Mouse (Mus musculus): Measurements from ENCODE around the gene Cdkn1c.

The Cdkn1c gene

GRCm38 (mm10) chr7:143460874-143461273 is at the start of gene Cdkn1c:
Cdkn1c (minus strand) TSS chr7:143461050.
- peak; percentile 73 to 76 for DNase-seq (ENCODE audit: low spot score in 2 of 2)

GRCm38 (mm10) chr7:143509566-143509965 is 48.7 kb upstream of the Cdkn1c start:
- DNase-seq (ENCODE audit: low spot score in 2 of 2): no peak

DNA sequence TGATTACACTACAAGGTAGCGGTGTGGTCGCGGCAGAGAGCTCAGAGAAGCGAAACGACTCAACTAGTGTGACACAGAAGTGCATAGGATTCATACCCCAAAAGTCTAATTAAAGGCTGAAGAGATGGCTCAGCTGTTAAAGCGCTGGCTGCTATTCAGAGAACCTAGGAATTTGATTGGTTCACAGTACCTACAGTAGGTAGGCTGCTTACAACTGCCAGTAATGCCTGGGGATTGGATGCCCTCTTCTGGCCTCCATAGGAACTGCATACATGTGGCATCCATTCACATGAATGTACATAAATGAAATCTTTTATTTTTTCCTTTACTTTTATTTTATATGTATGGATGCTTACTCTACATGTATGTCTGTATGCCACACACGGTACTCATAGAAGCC is 45.8 kb upstream of the Cdkn1c start:
- DNase-seq (ENCODE audit: low spot score in 2 of 2): peak in 1 of 2 experiments; percentile 20

GRCm38 (mm10) chr7:143506271-143506670 is 45.4 kb upstream of the Cdkn1c start:
- no peak for DNase-seq (ENCODE audit: low spot score in 2 of 2)

DNA sequence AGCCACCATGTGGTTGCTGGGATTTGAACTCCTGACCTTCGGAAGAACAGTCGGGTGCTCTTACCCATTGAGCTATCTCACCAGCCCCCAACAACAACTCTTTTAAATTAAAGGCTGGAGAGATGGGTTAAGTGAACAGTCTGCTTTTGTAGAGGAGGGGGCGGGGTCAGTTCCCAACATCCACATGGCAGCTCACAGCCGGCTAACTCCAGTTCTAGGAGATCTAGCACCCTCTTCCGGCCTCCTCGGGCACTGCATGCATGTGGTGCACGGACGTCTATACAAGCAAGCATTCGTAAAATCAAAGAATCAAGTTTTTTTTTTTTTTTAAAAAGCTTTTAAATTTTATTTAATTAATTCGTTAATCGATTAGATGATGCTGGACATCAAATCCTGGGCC is 45.0 kb upstream of the Cdkn1c start:
- DNase-seq (ENCODE audit: low spot score in 2 of 2): peak; percentile 54 to 56

DNA sequence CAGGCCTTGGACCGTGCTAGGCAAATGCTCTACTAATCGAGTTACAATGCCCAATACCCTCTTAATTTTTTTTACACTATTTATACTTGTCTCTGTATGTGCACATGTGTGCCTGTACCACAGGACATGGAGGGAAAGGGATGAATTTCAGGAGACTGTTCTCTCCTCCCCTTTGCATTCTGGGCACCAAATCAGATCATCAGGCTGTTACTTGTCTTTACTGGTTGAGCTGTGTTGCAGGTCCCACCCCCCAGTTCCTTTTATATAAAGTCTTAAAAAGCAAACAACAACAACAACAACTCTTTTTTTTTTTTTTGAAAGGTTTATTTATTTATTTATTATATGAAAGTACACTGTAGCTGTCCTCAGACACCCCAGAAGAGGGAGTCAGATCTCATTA is 44.6 kb upstream of the Cdkn1c start:
- DNase-seq (ENCODE audit: low spot score in 2 of 2): no peak

DNA sequence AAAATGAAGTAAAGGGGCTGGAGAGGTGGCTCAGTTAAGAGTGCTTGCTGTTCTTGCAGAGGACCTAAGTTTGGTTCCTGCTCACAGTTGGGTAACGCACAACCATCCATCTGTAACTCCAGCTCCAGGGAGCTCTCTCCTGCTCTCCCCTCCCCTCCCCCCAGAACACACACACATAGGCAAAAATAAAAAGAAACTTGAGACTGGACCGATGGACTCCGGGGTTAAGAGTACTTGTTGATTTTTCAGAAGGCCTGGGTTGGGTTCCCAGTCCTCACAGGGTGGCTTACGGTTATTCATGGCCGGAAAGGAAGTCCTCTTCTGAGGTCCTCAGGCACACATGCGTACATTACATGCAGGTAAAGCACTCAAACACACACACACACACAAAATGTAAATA is 43.1 kb upstream of the Cdkn1c start:
- DNase-seq (ENCODE audit: low spot score in 2 of 2): no peak

DNA sequence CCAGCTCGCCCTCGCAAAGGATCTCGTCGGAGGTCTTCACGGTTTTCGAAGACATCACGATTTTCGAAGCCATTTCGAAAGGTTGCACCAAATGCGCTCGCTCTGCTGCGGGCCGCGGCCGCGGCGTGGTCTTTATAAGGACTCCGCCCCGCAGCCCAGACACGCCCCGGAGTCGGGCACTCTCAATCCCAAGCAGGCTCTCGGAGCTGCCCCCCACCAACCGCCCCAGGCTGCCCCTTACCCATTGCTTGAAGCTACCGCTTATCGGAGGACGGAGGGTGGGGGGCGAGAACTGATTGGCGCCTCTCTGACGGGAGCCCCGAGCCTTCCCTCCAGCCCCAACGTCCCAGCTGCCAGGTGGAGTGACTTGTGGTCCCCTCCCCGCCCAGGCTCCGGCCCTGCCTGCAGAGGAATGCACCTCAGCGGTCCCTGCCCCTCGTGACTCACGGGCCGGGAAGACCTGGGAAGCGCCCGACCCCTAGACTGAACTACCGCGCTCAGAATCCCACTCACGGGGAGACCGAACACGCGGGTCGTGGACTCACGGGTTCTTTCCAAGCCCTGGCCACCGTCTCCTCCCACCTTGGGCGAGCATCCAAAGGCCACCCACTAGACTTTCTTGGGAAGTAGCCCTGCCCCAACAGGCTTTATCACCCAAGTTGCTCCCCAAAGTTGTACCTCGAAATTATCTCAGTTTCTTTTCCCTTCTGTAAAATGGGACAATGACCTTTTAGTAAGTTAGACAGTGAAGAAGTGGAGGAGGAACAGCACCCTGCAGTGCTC is 41.8 kb upstream of the Cdkn1c start, which contains the start of gene Phlda2:
Gene Phlda2, minus strand, starts transcription at position 733 of the 783 bp plus-strand sequence.
- DNase-seq (ENCODE audit: low spot score in 2 of 2): no peak

DNA sequence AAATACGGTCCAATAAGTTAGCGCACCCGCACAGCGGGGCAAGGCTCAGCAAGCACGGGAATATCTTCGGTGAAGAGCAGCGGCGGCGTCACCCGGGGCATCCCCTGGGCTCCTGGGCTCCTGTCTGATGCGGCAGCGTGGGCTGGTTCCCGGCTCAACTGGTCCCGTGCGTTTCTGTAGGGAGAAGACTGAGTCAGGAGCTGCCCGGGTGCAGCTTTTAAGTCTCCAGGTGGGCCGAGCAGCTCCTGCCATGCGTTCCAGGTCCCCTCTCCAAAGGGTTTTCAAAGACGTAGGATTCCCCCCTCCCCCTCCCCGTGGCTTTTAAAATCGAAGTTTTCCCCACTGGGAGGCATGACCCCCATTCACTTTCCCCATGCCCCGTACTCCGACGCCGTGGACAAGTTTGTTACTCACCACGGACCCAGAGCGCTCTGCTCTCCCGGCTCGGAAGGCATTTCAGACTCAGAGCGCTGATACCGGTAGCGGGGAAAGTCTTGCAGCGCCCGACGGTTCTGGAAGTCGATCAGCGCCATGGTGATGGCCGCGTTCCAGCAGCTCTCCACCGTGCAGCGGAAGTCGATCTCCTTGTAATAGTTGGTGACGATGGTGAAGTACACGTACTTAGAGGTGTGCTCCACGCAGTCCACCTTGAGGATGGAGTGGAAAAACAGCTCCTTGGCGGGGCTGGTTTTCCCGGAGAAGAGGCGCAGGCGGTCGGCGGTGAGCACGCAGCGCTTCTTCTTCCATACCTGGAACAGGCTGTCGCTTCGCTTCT is 41.0 kb upstream of the Cdkn1c start:
- DNase-seq (ENCODE audit: low spot score in 2 of 2): no peak

GRCm38 (mm10) chr7:143500912-143501311 is 40.1 kb upstream of the Cdkn1c start:
- DNase-seq (ENCODE audit: low spot score in 2 of 2): no peak

GRCm38 (mm10) chr7:143498584-143498983 is 37.7 kb upstream of the Cdkn1c start:
- no peak for DNase-seq (ENCODE audit: low spot score in 2 of 2)

DNA sequence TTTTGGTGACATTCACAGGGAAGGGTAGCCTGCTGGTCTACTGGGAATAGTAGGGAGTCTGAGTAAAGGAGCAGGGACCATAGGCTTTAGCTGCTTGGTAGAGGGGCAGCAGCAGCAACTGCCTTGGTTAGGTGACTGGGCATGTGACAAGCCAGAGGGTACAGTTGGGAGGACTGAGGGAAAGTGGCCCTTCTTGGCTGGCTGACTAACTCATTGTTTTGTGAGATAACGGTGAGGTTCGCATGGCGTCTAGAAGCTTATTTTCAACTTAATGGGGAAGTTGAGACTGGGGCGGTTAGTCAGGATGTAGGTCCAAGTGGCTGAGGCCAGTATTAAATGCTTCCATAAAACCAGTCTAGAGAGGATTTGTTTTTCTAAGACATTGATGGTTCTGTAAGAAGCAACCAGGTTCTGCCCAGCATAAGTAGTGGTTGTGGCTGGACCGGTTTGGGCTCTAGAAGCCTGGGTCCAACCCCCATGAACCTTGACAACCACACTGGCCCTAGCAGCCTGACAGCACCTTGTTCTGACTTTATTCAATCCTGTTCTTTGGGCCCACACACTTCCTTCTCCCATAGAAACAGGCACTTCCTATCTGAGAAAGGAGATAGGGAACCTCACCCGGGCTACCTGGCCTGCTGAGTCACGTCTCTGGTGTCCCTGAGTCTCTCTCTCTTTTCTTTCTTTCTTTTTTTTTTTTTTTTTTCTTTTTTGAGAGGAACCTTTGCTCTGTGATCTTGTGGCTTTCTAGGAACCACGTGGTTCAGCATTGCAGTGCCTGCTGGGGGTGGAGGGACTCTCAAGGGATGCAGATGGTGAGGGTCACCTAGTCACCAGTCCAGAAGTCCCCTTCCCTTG is 34.5 kb upstream of the Cdkn1c start:
- no peak for DNase-seq (ENCODE audit: low spot score in 2 of 2)

DNA sequence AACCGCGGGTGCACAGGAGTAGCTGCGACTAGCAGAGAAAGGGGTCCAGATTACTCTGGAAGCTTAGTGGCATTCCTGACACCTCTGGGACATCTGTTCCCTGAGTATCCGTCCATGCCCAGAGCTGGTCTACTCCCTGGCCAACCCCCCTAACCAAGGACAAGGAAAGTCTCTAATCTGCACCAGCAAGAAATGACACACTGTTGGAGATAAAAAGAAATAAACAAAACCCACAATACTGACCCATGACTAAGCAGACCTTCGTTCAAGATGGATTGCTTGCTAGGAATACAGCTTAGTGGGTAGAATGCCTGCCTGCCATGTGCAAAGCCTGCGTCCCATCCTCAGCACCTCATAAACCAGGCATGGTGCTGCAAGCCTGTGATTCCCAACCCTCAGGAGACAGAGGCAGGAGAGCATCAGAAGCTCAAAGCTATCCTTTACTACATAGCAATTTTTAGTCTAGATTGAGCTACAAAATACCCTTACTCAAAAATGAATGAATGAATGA is 32.8 kb upstream of the Cdkn1c start:
- DNase-seq (ENCODE audit: low spot score in 2 of 2): no peak

DNA sequence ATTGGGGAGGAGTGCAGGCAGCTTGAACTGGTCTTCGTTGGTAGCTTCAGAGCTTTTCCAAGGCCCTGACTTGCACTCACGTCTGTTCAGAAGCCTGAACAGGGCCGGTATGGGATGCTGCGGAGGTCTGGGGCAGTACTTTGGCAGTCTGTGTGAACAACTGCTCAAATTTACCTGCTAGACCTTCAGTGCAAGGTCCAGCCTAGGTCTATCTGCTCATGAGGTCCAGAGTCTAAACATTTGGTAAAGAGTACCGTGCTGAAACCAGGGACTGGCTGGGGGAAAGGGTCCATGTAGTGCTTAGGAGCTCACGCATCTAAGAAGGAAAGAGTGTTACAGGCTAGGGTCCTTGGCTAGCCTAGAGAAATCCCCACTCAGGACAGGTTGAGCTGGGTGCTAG is 28.9 kb upstream of the Cdkn1c start:
- no peak for DNase-seq (ENCODE audit: low spot score in 2 of 2)

GRCm38 (mm10) chr7:143482541-143482940 is 21.7 kb upstream of the Cdkn1c start:
- DNase-seq (ENCODE audit: low spot score in 2 of 2): no peak

GRCm38 (mm10) chr7:143481806-143482387 is 21.0 kb upstream of the Cdkn1c start:
- no peak for DNase-seq (ENCODE audit: low spot score in 2 of 2)

GRCm38 (mm10) chr7:143480498-143480897 is 19.6 kb upstream of the Cdkn1c start:
- DNase-seq (ENCODE audit: low spot score in 2 of 2): no peak

DNA sequence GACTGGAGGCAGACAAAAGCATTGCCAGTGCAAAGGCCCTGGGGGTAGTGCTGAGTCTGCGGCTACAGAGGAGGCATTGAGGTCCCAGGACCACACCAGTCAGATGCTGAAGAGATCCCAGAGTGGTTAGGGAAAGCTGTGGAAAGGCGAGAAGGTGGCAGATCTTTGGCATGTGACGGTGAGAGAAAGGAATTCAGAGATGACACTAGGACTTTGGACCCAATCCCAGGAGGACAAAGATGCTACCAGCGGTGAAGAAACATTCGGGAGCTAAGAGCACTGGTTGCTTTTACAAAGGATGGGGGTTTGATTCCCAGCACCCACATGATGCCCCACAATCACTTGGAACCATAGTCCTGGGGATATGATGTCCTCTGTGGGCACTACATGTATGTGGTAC is 16.9 kb upstream of the Cdkn1c start:
- DNase-seq (ENCODE audit: low spot score in 2 of 2): no peak

DNA sequence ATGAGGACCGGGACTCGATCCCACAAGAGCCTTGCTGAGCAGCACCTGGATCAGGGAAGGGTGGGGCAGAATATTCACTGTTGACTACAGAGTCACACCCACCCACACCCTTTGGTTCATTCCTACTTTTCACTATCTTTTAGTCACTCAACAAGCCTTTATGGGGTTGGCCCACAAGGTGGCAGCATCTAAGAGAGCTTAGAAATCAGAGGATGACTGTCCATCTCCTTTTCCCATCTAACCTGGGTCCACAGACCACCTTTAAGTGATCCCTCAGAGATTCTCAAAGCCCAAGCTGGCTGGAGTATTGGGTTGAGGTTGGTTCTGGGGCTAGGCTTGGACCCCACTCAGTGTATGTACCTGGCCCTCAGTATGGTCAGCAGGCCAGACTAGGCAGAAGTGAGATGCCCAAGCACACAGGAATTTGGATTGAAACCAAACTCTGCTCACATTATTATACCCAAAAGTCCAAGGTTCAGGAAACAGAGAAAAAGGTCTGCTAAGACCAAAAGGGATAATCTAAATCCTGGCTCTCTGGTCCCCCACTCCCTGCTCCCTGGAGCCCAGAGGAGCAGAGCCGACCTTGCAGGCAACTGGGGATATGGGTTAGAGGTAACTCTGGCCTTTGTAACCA is 16.0 kb upstream of the Cdkn1c start:
- DNase-seq (ENCODE audit: low spot score in 2 of 2): no peak

GRCm38 (mm10) chr7:143475876-143476275 is 15.0 kb upstream of the Cdkn1c start:
- no peak for DNase-seq (ENCODE audit: low spot score in 2 of 2)

GRCm38 (mm10) chr7:143474811-143475210 is 14.0 kb upstream of the Cdkn1c start:
- DNase-seq (ENCODE audit: low spot score in 2 of 2): no peak
